Mouse (Mus musculus) kidney, postnatal 0 days (tissue): ENCODE results near the gene Gm4340. TPM values are rescaled to one million over a fixed set of nuclear protein-coding genes. Genes with fewer than 3 reads are reported as not detected.

Experiments
- ATAC-seq: fragments of 200-750 bp; cut with Nextera tagmentation; replicated peaks from 2 replicates; pipeline ENCODE4 v1.8.0; 2017; ENCODE audit warnings: low read depth, moderate number of reproducible peaks, moderate TSS enrichment, moderate library complexity; ENCODE audit not compliant: low FRiP score
- DNase-seq: peaks from one replicate; pipeline ENCODE4 v3.0.0-alpha.2; 2016; ENCODE audit warnings: low spot score
- H3K27ac ChIP-seq: fragments of 300-500 bp; sonication (generic); 2 replicates; pipeline ENCODE4 v1.5.1; 2014; ENCODE audit warnings: mild to moderate bottlenecking
- H3K27me3 ChIP-seq: fragments of 300-500 bp; sonication (generic); 2 replicates; pipeline ENCODE4 v1.6.1; 2014; ENCODE audit warnings: low read length, mixed read lengths; ENCODE audit not compliant: insufficient read depth
- H3K36me3 ChIP-seq: fragments of 300-500 bp; sonication (generic); 2 replicates; pipeline ENCODE4 v1.6.1; 2014; ENCODE audit warnings: low read length, mixed read lengths; ENCODE audit not compliant: insufficient read depth
- H3K4me1 ChIP-seq: fragments of 300-500 bp; sonication (generic); replicated peaks from 2 replicates; pipeline ENCODE4 v1.6.1; 2014; ENCODE audit warnings: antibody characterized with exemption, low read length, mixed read lengths; ENCODE audit not compliant: insufficient read depth
- H3K4me2 ChIP-seq: fragments of 300-500 bp; sonication (generic); 2 replicates; pipeline ENCODE4 v1.6.1; 2014; ENCODE audit warnings: mild to moderate bottlenecking, low read length, moderate library complexity, mixed read lengths
- H3K4me3 ChIP-seq: fragments of 300-500 bp; sonication (generic); replicated peaks from 2 replicates; pipeline ENCODE4 v1.5.1; 2014; ENCODE audit warnings: low read depth, low read length
- H3K9ac ChIP-seq: fragments of 300-500 bp; sonication (generic); 2 replicates; pipeline ENCODE4 v1.6.1; 2014; ENCODE audit warnings: low read depth, low read length
- H3K9me3 ChIP-seq: fragments of 300-500 bp; sonication (generic); replicated peaks from 2 replicates; pipeline ENCODE4 v1.6.1; 2016; ENCODE audit warnings: low read length, inconsistent platforms, mixed read lengths
- CTCF ChIP-seq: IDR thresholded peaks from 2 replicates; pipeline ENCODE4 v1.5.1; 2016; ENCODE audit warnings: antibody characterized with exemption, low read depth, mild to moderate bottlenecking, moderate library complexity
- WGBS: fragments of 180-500 bp; shearing (Covaris S2); extraction: QIAGEN DNeasy Blood & Tissue Kit; methylation state at CpG from one replicate; pipeline ENCODE4 v1.1.7; 2014; 5-methylcytosine and 5-hydroxymethylcytosine counted together
- polyA plus RNA-seq: library from polyadenylated mRNA; unstranded; fragments of >200 nt; fragmentation: Nextera tagmentation; extraction: Ambion mirVana; gene quantifications from 2 replicates; pipeline ENCODE4 v1.2.1, GENCODE M21; 2015

Gm4340 gene
- polyA plus RNA-seq, 1 experiment from 2014 or later: not detected

DNA sequence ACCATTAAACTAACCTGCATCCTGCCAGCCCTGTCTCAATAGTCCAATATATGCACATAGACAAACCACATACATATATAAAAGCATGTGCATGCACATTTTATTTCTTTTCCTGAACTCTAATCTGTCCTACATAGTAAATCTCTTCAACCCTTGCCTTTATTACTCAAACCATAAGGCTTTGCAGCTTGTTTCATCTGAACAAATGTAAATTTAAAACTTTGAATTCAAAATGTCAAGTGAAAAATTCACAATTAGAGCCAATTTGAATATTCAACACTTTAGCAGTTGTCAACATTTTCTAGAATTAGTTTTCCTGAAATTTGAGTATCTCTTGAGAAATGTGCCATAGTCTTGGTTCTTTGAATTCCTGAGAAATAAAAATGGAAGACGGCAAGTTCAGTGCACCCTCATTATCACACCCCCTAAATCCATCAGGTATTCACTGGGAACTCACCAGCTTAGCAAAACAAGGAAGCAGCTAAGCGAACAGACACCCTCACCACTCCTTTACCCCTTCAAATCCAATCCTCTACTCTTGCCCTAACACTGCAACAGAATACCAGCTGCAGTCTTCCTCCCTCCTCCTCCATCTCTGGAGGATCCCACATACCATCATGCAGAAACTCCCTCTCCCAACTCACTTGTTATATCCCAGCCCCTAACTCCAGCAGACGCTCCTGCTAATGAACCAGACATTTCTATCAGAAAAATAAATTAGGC, 16.6 kb downstream of the Gm4340 start:
- no peak overlapping the region for H3K4me2 ChIP-seq
- no peaks in the 10 kb centered on the region for H3K36me3 ChIP-seq
- H3K27me3 ChIP-seq: no peaks in the 10 kb centered on the region
- DNase-seq (no peak), ATAC-seq (no peak)
- WGBS: 50% methylated on average over 3 of the region's 3 CpGs
- H3K27ac ChIP-seq: no peak overlapping the region
- no peak overlapping the region for H3K9ac ChIP-seq
- no peak for TF ChIP-seq CTCF
- H3K4me1 ChIP-seq: no peaks in the 10 kb centered on the region
- H3K9me3 ChIP-seq: no peaks in the 10 kb centered on the region
- no peak overlapping the region for H3K4me3 ChIP-seq

DNA sequence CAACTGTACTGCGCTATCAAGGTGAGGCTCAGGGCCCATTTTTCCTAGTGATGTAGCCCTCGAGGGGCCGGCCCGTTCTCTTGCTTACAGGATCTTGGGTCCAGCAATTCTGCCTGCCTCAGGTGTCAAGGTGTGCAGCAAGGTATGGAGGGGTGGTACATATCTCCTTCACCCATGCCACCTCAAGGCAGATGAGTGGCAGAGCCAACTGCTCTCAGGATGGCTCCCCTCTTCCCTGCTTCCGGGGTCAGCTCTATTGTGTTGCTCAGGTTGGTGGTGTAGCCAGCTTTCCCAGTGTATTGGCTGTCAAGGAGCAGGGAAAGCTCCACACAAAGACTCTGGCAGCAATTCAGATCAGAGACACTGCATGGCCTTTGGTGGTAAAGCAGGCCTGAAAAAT, 20.7 kb downstream of the Gm4340 start:
- no peaks in the 10 kb centered on the region for H3K36me3 ChIP-seq
- ATAC-seq (no peak), DNase-seq (no peak)
- no peak overlapping the region for H3K4me3 ChIP-seq
- TF ChIP-seq CTCF: no peak
- H3K4me2 ChIP-seq: no peak overlapping the region
- no peak overlapping the region for H3K27ac ChIP-seq
- H3K9me3 ChIP-seq: no peaks in the 10 kb centered on the region
- WGBS: 93% methylated on average over 5 of the region's 5 CpGs
- H3K4me1 ChIP-seq: no peaks in the 10 kb centered on the region
- H3K27me3 ChIP-seq: no peaks in the 10 kb centered on the region
- H3K9ac ChIP-seq: no peak overlapping the region

DNA sequence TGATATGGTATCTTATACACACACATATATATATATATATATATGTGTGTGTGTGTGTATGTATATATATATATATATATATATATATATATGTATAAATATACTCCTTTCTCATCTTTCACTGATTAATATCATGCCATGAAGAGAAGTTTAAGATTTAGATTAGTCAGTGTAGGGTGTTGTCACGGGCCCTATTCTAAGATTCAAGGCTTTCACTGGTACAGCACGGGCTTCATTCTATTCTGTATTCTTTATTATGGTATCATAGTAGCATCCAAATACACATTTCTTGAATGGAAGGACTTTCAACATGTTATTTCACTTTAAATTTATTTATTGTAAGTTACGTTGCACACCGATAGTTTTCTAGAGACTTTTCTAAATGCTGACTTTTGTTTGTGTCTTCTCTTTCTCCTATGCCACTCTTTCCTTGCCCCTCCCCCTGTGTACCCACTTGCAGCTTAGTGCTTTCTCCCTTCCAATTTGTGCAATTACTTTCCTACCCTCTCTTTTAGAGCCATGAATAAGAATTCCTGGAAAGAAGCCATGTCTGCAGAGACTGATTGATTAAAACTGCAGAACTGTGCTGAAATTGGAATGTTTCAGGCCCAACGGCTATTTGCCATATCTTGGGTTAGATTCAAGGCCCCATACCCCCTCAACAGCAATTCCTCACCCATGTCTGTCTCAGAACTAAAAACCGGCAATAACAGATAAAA, 26.6 kb downstream of the Gm4340 start:
- DNase-seq: no peak

More for the DNA sequence above, 26.6 kb downstream of the Gm4340 start:
- H3K9me3 ChIP-seq: no peaks in the 10 kb centered on the region
- H3K27ac ChIP-seq: no peak overlapping the region
- no peaks in the 10 kb centered on the region for H3K36me3 ChIP-seq
- no peak overlapping the region for H3K4me3 ChIP-seq
- ATAC-seq: no peak
- no peak overlapping the region for H3K9ac ChIP-seq
- no peaks in the 10 kb centered on the region for H3K4me1 ChIP-seq
- no peaks in the 10 kb centered on the region for H3K27me3 ChIP-seq
- no peak overlapping the region for H3K4me2 ChIP-seq
- TF ChIP-seq CTCF: no peak
- 86% methylated on average over 6 of the region's 6 CpGs for WGBS

Other genes with a start within 250 kb of the Gm4340 start
- gene Gm21293, start 51.1 kb upstream of the Gm4340 start, polyA plus RNA-seq: not detected in 2 replicates
- gene Gm6763, start 42.5 kb upstream of the Gm4340 start, polyA plus RNA-seq: not detected in 2 replicates
- not detected in 2 replicates for gene Gm8764, start 34.0 kb upstream of the Gm4340 start, polyA plus RNA-seq
- not detected in 2 replicates for gene Gm21304, start 25.5 kb upstream of the Gm4340 start, polyA plus RNA-seq
- gene Gm21312, start 17.0 kb upstream of the Gm4340 start, polyA plus RNA-seq: not detected in 2 replicates
- not detected in 2 replicates for gene Gm20765, start 8.5 kb upstream of the Gm4340 start, polyA plus RNA-seq